Comparison of ENCODE assay signal across 24 mouse cellular contexts in the genomic region with DNA sequence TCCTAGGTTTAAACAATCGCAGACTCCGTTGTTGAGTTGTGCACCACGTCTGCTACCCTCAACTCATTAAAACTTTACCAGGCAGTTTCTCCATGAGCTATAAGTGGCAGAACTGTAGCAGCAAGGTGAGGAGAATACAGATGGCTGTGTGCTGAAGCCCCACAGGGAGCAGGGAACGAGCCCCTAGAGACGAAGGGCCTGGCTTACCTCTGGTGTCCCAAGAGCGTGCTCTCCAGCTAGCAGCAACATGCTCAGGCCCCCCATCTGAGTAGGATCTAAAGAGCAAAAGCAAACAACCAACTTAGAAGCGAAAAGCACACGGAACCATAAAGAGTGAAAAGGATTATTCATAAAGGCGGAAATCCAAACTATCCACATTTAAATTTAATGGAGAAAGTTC.
DNase-seq lines count a peak whose midpoint lies in the region; ATAC-seq and TF ChIP-seq lines count a peak whose summit lies in the region.
"Had no signal": no experiment of that assay in that cellular context is flagged by ENCODE, and none has a peak within 500 bp of the region (broad histone marks: within the 10 kb centered on the region; RNA-seq: fewer than 3 reads in every experiment).

No protein-coding gene starts in this region.

- peaks cover 13% of the 10 kb centered on the region for H3K36me3 ChIP-seq in embryonic facial prominence, embryonic 14.5 days (ENCODE audit: control insufficient read depth, insufficient read depth, low read length)
- H3K36me3 ChIP-seq in embryonic facial prominence, embryonic 10.5 days (replicated peaks): peaks cover 21% of the 10 kb centered on the region
- no peaks in the 10 kb centered on the region for H3K36me3 ChIP-seq in lung, postnatal 0 days (ENCODE audit: insufficient read depth, low read length)

- 83% methylated on average over 9 of the region's 9 CpGs for WGBS in embryonic facial prominence, embryonic 14.5 days
- WGBS in embryonic facial prominence, embryonic 10.5 days: 96% methylated on average over 9 of the region's 9 CpGs
- 59% methylated on average over 9 of the region's 9 CpGs for WGBS in lung, postnatal 0 days

- H3K27me3 ChIP-seq in embryonic facial prominence, embryonic 14.5 days (replicated peaks; ENCODE audit: control insufficient read depth, insufficient read depth, low read length): no peaks in the 10 kb centered on the region
- H3K27me3 ChIP-seq in embryonic facial prominence, embryonic 10.5 days (replicated peaks; ENCODE audit: low read depth, poor library complexity, severe bottlenecking): no peaks in the 10 kb centered on the region
- H3K27me3 ChIP-seq in lung, postnatal 0 days (replicated peaks; ENCODE audit: insufficient read depth, low read length): no peaks in the 10 kb centered on the region
- H3K27me3 ChIP-seq: CH12.LX; embryonic facial prominence, embryonic 13.5 days; forebrain, embryonic 13.5 days; forebrain, embryonic 15.5 days; Patski had no signal

- peak; percentile 37; the same call in 1 of the 2 replicates for ATAC-seq in embryonic facial prominence, embryonic 14.5 days (ENCODE audit: low read depth)
- no peak for ATAC-seq in lung, postnatal 0 days
- ATAC-seq: activated CD4-positive, CD25-positive, alpha-beta regulatory T cell, adult 4 months; CD4-positive, CD25-positive, alpha-beta regulatory T cell, adult 4 months; forebrain, embryonic 13.5 days; forebrain, embryonic 15.5 days; forebrain, postnatal 0 days; Patski had no signal

- H3K4me1 ChIP-seq in embryonic facial prominence, embryonic 14.5 days (ENCODE audit: control insufficient read depth, insufficient read depth, low read length): no peaks in the 10 kb centered on the region
- no peaks in the 10 kb centered on the region for H3K4me1 ChIP-seq in embryonic facial prominence, embryonic 10.5 days
- no peaks in the 10 kb centered on the region for H3K4me1 ChIP-seq in lung, postnatal 0 days (ENCODE audit: insufficient read depth, low read depth, low read length)
- H3K4me1 ChIP-seq: embryonic facial prominence, embryonic 13.5 days; forebrain, embryonic 13.5 days; forebrain, embryonic 15.5 days had no signal

- H3K9ac ChIP-seq in embryonic facial prominence, embryonic 14.5 days (ENCODE audit: low read depth, low read length): no peak overlapping the region
- H3K9ac ChIP-seq in lung, postnatal 0 days (replicated peaks; ENCODE audit: low read depth): no peak overlapping the region
- H3K9ac ChIP-seq: embryonic facial prominence, embryonic 13.5 days; forebrain, embryonic 13.5 days; forebrain, embryonic 15.5 days; forebrain, postnatal 0 days had no signal

- no peaks in the 10 kb centered on the region for H3K9me3 ChIP-seq in embryonic facial prominence, embryonic 14.5 days (ENCODE audit: control insufficient read depth, low read length)
- no peaks in the 10 kb centered on the region for H3K9me3 ChIP-seq in embryonic facial prominence, embryonic 10.5 days
- no peaks in the 10 kb centered on the region for H3K9me3 ChIP-seq in lung, postnatal 0 days (ENCODE audit: low read length)
- H3K9me3 ChIP-seq: embryonic facial prominence, embryonic 13.5 days; forebrain, embryonic 13.5 days; forebrain, embryonic 15.5 days; G1E had no signal

- H3K27ac ChIP-seq in embryonic facial prominence, embryonic 14.5 days (replicated peaks; ENCODE audit: low read depth, low read length): no peak overlapping the region
- H3K27ac ChIP-seq in embryonic facial prominence, embryonic 10.5 days (replicated peaks): no peak overlapping the region
- peak overlapping the region; percentile 55; the same call in 1 of the 2 replicates for H3K27ac ChIP-seq in lung, postnatal 0 days (ENCODE audit: low read length)
- H3K27ac ChIP-seq: embryonic facial prominence, embryonic 13.5 days; forebrain, embryonic 13.5 days; forebrain, embryonic 15.5 days had no signal

- DNase-seq in embryonic facial prominence, embryonic 14.5 days (ENCODE audit: low spot score): peak; percentile 10
- DNase-seq in embryonic facial prominence, embryonic 10.5 days (ENCODE audit: low spot score): no peak
- DNase-seq in heart, adult 11 months: peak; percentile 70
- no peak for DNase-seq in heart, postnatal 36 days
- DNase-seq in lung, postnatal 0 days (ENCODE audit: low spot score): no peak
- DNase-seq in lung, postnatal 10 days: no peak
- DNase-seq: adrenal gland, adult 8-10 months; adrenal gland, postnatal 14 days; adrenal gland, postnatal 36 days; B cell, adult 2 months; cerebellum, adult 11-12 months; cerebellum, adult 2 months; cerebellum, adult 9-10 months; cerebellum, postnatal 10 days; cerebellum, postnatal 25 days; forebrain, postnatal 0 days had no signal

- no peak for TF ChIP-seq CTCF in lung, postnatal 0 days (IDR thresholded peaks at IDR 0.05)

- H3K4me2 ChIP-seq in embryonic facial prominence, embryonic 14.5 days (ENCODE audit: low read depth, low read length): no peak overlapping the region
- no peak overlapping the region for H3K4me2 ChIP-seq in lung, postnatal 0 days (replicated peaks; ENCODE audit: low read depth, low read length)
- H3K4me2 ChIP-seq: embryonic facial prominence, embryonic 13.5 days; forebrain, embryonic 13.5 days; forebrain, embryonic 15.5 days had no signal

- intact Hi-C loops in heart, postnatal 36 days (cut with DNase I): no loop called here

- no peak for TF ChIP-seq EP300 in lung, postnatal 0 days (IDR thresholded peaks at IDR 0.05)

- H3K4me3 ChIP-seq in embryonic facial prominence, embryonic 14.5 days (ENCODE audit: low read depth, low read length): no peak overlapping the region
- no peak overlapping the region for H3K4me3 ChIP-seq in embryonic facial prominence, embryonic 10.5 days
- H3K4me3 ChIP-seq in lung, postnatal 0 days (ENCODE audit: low read depth, low read length): no peak overlapping the region
- H3K4me3 ChIP-seq: embryonic facial prominence, embryonic 13.5 days; forebrain, embryonic 13.5 days; forebrain, embryonic 15.5 days had no signal

Comparison
In these comparisons a context has a peak if more than half of its experiments do, and no peak if none do; other contexts are left out.
1. DNase-seq: peak in embryonic facial prominence, embryonic 14.5 days (single experiment) and heart, adult 11 months (single experiment); none in embryonic facial prominence, embryonic 10.5 days (single experiment), heart, postnatal 36 days (0 of 2), lung, postnatal 0 days (single experiment) and lung, postnatal 10 days (single experiment).